ENCODE assay signal across 22 mouse cellular contexts in the genomic region with DNA sequence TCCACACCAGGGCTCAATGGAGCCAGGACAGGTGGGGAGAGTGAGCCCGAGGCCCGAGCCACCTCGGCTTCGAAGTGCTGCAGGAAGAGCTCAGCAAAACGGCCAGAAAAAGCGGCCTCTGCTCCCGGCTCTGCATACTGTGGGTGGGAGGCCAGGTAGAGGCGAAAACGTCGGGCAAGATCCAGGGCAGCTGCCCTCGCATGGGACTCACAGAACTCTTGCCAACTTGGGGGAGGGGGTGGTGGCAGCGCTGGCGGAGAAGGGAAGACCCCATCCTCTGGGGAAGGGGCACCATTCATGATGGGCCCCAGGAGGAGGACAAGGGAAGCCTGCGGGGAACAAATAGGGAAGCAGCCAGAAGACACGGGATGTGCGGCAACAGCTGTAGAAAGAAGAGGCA. TPM values are rescaled to one million over a fixed set of nuclear protein-coding genes. Genes with fewer than 3 reads are reported as not detected.
DNase-seq lines count a peak whose midpoint lies in the region; ATAC-seq and TF ChIP-seq lines count a peak whose summit lies in the region.
"Had no signal": no experiment of that assay in that cellular context is flagged by ENCODE, and none has a peak within 500 bp of the region (broad histone marks: within the 10 kb centered on the region; RNA-seq: fewer than 3 reads in every experiment).

No protein-coding gene starts in this region.

- H3K9me3 ChIP-seq in forebrain, embryonic 10.5 days, result no peaks in the 10 kb centered on the region
- no peaks in the 10 kb centered on the region for H3K9me3 ChIP-seq in forebrain, embryonic 11.5 days (ENCODE audit: control insufficient read depth, low read length)
- H3K9me3 ChIP-seq in hindbrain, embryonic 13.5 days, result no peaks in the 10 kb centered on the region
- no peaks in the 10 kb centered on the region for H3K9me3 ChIP-seq in hindbrain, embryonic 16.5 days (ENCODE audit: control insufficient read depth, low read length)
- H3K9me3 ChIP-seq in liver, postnatal 0 days (ENCODE audit: low read length), result no peaks in the 10 kb centered on the region
- H3K9me3 ChIP-seq: embryonic facial prominence, embryonic 15.5 days; neural tube, embryonic 12.5 days had no signal

- H3K9ac ChIP-seq in forebrain, embryonic 11.5 days (ENCODE audit: low read length), result no peak overlapping the region
- peak overlapping the region; percentile 25; the same call in 1 of the 2 replicates for H3K9ac ChIP-seq in hindbrain, embryonic 13.5 days
- no peak overlapping the region for H3K9ac ChIP-seq in hindbrain, embryonic 16.5 days (ENCODE audit: low read depth, low read length)
- H3K9ac ChIP-seq in liver, postnatal 0 days (replicated peaks), result no peak overlapping the region; the same call in 1 of the 2 replicates
- H3K9ac ChIP-seq: embryonic facial prominence, embryonic 15.5 days; lung, embryonic 14.5 days; neural tube, embryonic 12.5 days had no signal

- TF ChIP-seq POLR2A in bone marrow, adult 2 months (IDR thresholded peaks at IDR 0.05; ENCODE audit: borderline replicate concordance, control insufficient read depth, low read depth, low read length), result no peak

- DNase-seq in forebrain, embryonic 10.5 days (ENCODE audit: extremely low spot score, low spot score), result no peak
- no peak for DNase-seq in forebrain, embryonic 11.5 days (ENCODE audit: low spot score)
- no peak for DNase-seq in liver, postnatal 0 days
- no peak for DNase-seq in T-cell, adult 2 months (ENCODE audit: low spot score)
- no peak for DNase-seq in frontal cortex, postnatal 14 days (ENCODE audit: low spot score in 2 of 2)
- DNase-seq: cerebellum, adult 18-20 months; gastrocnemius, postnatal 36 days; kidney, adult 8-10 months; kidney, postnatal 36 days; layer of hippocampus, postnatal 36 days; left cerebral cortex, postnatal 4 days; lung, embryonic 14.5 days; right cerebral cortex, postnatal 4 days had no signal

- no peak overlapping the region for H3K27ac ChIP-seq in forebrain, embryonic 10.5 days
- no peak overlapping the region for H3K27ac ChIP-seq in forebrain, embryonic 11.5 days (ENCODE audit: low read depth, low read length)
- H3K27ac ChIP-seq in hindbrain, embryonic 13.5 days, result no peak overlapping the region
- H3K27ac ChIP-seq in hindbrain, embryonic 16.5 days (ENCODE audit: low read depth, low read length), result no peak overlapping the region
- peak overlapping the region; percentile 85 for H3K27ac ChIP-seq in bone marrow, adult 2 months (ENCODE audit: control insufficient read depth, insufficient read depth, low read depth, low read length, poor library complexity)
- peak overlapping the region; percentile 98 for H3K27ac ChIP-seq in liver, postnatal 0 days (ENCODE audit: low read depth)
- H3K27ac ChIP-seq: embryonic facial prominence, embryonic 15.5 days; hindbrain, postnatal 0 days; neural tube, embryonic 12.5 days had no signal

- H3K4me1 ChIP-seq in forebrain, embryonic 10.5 days, result peaks cover 27% of the 10 kb centered on the region
- peaks cover 6% of the 10 kb centered on the region; the same call in 1 of the 2 replicates for H3K4me1 ChIP-seq in forebrain, embryonic 11.5 days (replicated peaks; ENCODE audit: control insufficient read depth, insufficient read depth, low read length)
- H3K4me1 ChIP-seq in hindbrain, embryonic 13.5 days (replicated peaks), result peaks cover 33% of the 10 kb centered on the region
- H3K4me1 ChIP-seq in hindbrain, embryonic 16.5 days (ENCODE audit: control insufficient read depth, insufficient read depth, low read depth, low read length), result peaks cover 16% of the 10 kb centered on the region
- H3K4me1 ChIP-seq in bone marrow, adult 2 months (ENCODE audit: control insufficient read depth, insufficient read depth, low read length), result peaks cover 9% of the 10 kb centered on the region
- H3K4me1 ChIP-seq in liver, postnatal 0 days (ENCODE audit: insufficient read depth), result peaks cover 37% of the 10 kb centered on the region

- H3K27me3 ChIP-seq in forebrain, embryonic 10.5 days (ENCODE audit: poor library complexity, severe bottlenecking), result no peaks in the 10 kb centered on the region
- no peaks in the 10 kb centered on the region for H3K27me3 ChIP-seq in forebrain, embryonic 11.5 days (ENCODE audit: control insufficient read depth, insufficient read depth, low read length)
- H3K27me3 ChIP-seq in hindbrain, embryonic 13.5 days, result no peaks in the 10 kb centered on the region
- no peaks in the 10 kb centered on the region for H3K27me3 ChIP-seq in hindbrain, embryonic 16.5 days (replicated peaks; ENCODE audit: control insufficient read depth, insufficient read depth, low read length)
- no peaks in the 10 kb centered on the region for H3K27me3 ChIP-seq in liver, postnatal 0 days (ENCODE audit: insufficient read depth, low read length)
- H3K27me3 ChIP-seq: embryonic facial prominence, embryonic 15.5 days; neural tube, embryonic 12.5 days; Patski had no signal

- ATAC-seq in forebrain, embryonic 11.5 days (replicated peaks; ENCODE audit: low FRiP score), result no peak
- no peak for ATAC-seq in hindbrain, embryonic 13.5 days (ENCODE audit: low FRiP score)
- no peak for ATAC-seq in hindbrain, embryonic 16.5 days
- no peak for ATAC-seq in liver, postnatal 0 days
- ATAC-seq: forebrain, embryonic 16.5 days; hindbrain, postnatal 0 days; Patski had no signal

- 94% methylated on average over 16 of the region's 16 CpGs for WGBS in forebrain, embryonic 10.5 days
- WGBS in forebrain, embryonic 11.5 days, result 95% methylated on average over 16 of the region's 16 CpGs
- 95% methylated on average over 16 of the region's 16 CpGs for WGBS in hindbrain, embryonic 13.5 days
- WGBS in hindbrain, embryonic 16.5 days, result 90% methylated on average over 16 of the region's 16 CpGs
- WGBS in bone marrow, adult 2 months, result 12% methylated on average over 16 of the region's 16 CpGs
- 47% methylated on average over 16 of the region's 16 CpGs for WGBS in liver, postnatal 0 days (ENCODE audit: insufficient replicate concordance)

- TF ChIP-seq CTCF in bone marrow, adult 2 months (IDR thresholded peaks at IDR 0.05; ENCODE audit: control insufficient read depth, insufficient read depth, low read length), result no peak
- no peak for TF ChIP-seq CTCF in liver, postnatal 0 days (IDR thresholded peaks at IDR 0.05; ENCODE audit: low read depth)

- H3K36me3 ChIP-seq in forebrain, embryonic 10.5 days (replicated peaks), result peaks cover 58% of the 10 kb centered on the region
- peaks cover 15% of the 10 kb centered on the region; the same call in 1 of the 2 replicates for H3K36me3 ChIP-seq in forebrain, embryonic 11.5 days (ENCODE audit: control insufficient read depth, insufficient read depth, low read length)
- peaks cover 53% of the 10 kb centered on the region for H3K36me3 ChIP-seq in hindbrain, embryonic 13.5 days
- peaks cover 35% of the 10 kb centered on the region for H3K36me3 ChIP-seq in hindbrain, embryonic 16.5 days (ENCODE audit: control insufficient read depth, insufficient read depth, low read length)
- peaks cover 33% of the 10 kb centered on the region for H3K36me3 ChIP-seq in liver, postnatal 0 days (replicated peaks; ENCODE audit: insufficient read depth, low read length)

- no peak overlapping the region for H3K4me2 ChIP-seq in forebrain, embryonic 11.5 days (ENCODE audit: low read depth, low read length, severe bottlenecking)
- H3K4me2 ChIP-seq in hindbrain, embryonic 13.5 days, result no peak overlapping the region
- no peak overlapping the region for H3K4me2 ChIP-seq in hindbrain, embryonic 16.5 days (ENCODE audit: low read length)
- H3K4me2 ChIP-seq in liver, postnatal 0 days (ENCODE audit: low read depth, low read length), result peak overlapping the region; percentile 98

- no peak for TF ChIP-seq EP300 in liver, postnatal 0 days (IDR thresholded peaks at IDR 0.05; ENCODE audit: low read depth)

- peak overlapping the region; percentile 18; the same call in 1 of the 2 replicates for H3K4me3 ChIP-seq in forebrain, embryonic 10.5 days
- no peak overlapping the region for H3K4me3 ChIP-seq in forebrain, embryonic 11.5 days (ENCODE audit: low read depth, low read length)
- H3K4me3 ChIP-seq in hindbrain, embryonic 13.5 days, result no peak overlapping the region
- no peak overlapping the region for H3K4me3 ChIP-seq in hindbrain, embryonic 16.5 days (ENCODE audit: low read length)
- H3K4me3 ChIP-seq in bone marrow, adult 2 months (replicated peaks; ENCODE audit: control insufficient read depth, low read depth, low read length), result no peak overlapping the region
- peak overlapping the region; percentile 90 for H3K4me3 ChIP-seq in liver, postnatal 0 days (ENCODE audit: low read depth, low read length)
- H3K4me3 ChIP-seq: embryonic facial prominence, embryonic 15.5 days; neural tube, embryonic 12.5 days had no signal

RNA-seq across cellular contexts. Expression of gene Sh2b1, which starts 2.5 kb away (rescaled TPM):
- 49.2 and 50.8 TPM in 2 replicates for polyA plus RNA-seq in forebrain, embryonic 10.5 days (2016; fragmentation: Nextera tagmentation; extraction: Ambion mirVana)
- polyA plus RNA-seq in forebrain, embryonic 11.5 days (2014; fragmentation: Nextera tagmentation; extraction: Ambion mirVana), result 53.5 and 55.6 TPM in 2 replicates
- 63.7 and 64.5 TPM in 2 replicates for polyA plus RNA-seq in hindbrain, embryonic 13.5 days (2015; fragmentation: Nextera tagmentation; extraction: Ambion mirVana)
- 70.7 and 76.5 TPM in 2 replicates for polyA plus RNA-seq in hindbrain, embryonic 16.5 days (2015; fragmentation: Nextera tagmentation; extraction: Ambion mirVana)
- 34.4 and 95.0 TPM in 2 replicates for polyA plus RNA-seq in bone marrow, adult 2 months (2011; ENCODE audit: insufficient read depth, insufficient read length, low replicate concordance, missing spikeins)
- 13.5 and 13.7 TPM in 2 replicates for polyA plus RNA-seq in liver, postnatal 0 days (2015; fragmentation: Nextera tagmentation; extraction: Ambion mirVana)

RNA-seq across cellular contexts. Expression of gene Atp2a1, which starts 9.8 kb away (rescaled TPM):
- 0.33 TPM in 2 replicates for polyA plus RNA-seq in forebrain, embryonic 10.5 days (2016; fragmentation: Nextera tagmentation; extraction: Ambion mirVana)
- polyA plus RNA-seq in forebrain, embryonic 11.5 days (2014; fragmentation: Nextera tagmentation; extraction: Ambion mirVana), result not detected in 2 replicates
- polyA plus RNA-seq in hindbrain, embryonic 13.5 days (2015; fragmentation: Nextera tagmentation; extraction: Ambion mirVana), result 1.5 and 4.1 TPM in 2 replicates
- polyA plus RNA-seq in hindbrain, embryonic 16.5 days (2015; fragmentation: Nextera tagmentation; extraction: Ambion mirVana), result 0.56 and 14.3 TPM in 2 replicates
- 12.0 and 13.4 TPM in 2 replicates for polyA plus RNA-seq in bone marrow, adult 2 months (2011; ENCODE audit: insufficient read depth, insufficient read length, low replicate concordance, missing spikeins)
- 2.2 and 34.1 TPM in 2 replicates for polyA plus RNA-seq in liver, postnatal 0 days (2015; fragmentation: Nextera tagmentation; extraction: Ambion mirVana)
- polyA plus RNA-seq: lung, embryonic 14.5 days; stomach, embryonic 14.5 days had no signal

RNA-seq across cellular contexts. Expression of gene Tufm, which starts 14.4 kb away (rescaled TPM):
- 180 and 183 TPM in 2 replicates for polyA plus RNA-seq in forebrain, embryonic 10.5 days (2016; fragmentation: Nextera tagmentation; extraction: Ambion mirVana)
- 138 and 160 TPM in 2 replicates for polyA plus RNA-seq in forebrain, embryonic 11.5 days (2014; fragmentation: Nextera tagmentation; extraction: Ambion mirVana)
- 118 and 120 TPM in 2 replicates for polyA plus RNA-seq in hindbrain, embryonic 13.5 days (2015; fragmentation: Nextera tagmentation; extraction: Ambion mirVana)
- polyA plus RNA-seq in hindbrain, embryonic 16.5 days (2015; fragmentation: Nextera tagmentation; extraction: Ambion mirVana), result 136 and 137 TPM in 2 replicates
- 16.7 and 36.3 TPM in 2 replicates for polyA plus RNA-seq in bone marrow, adult 2 months (2011; ENCODE audit: insufficient read depth, insufficient read length, low replicate concordance, missing spikeins)
- 57.6 and 57.7 TPM in 2 replicates for polyA plus RNA-seq in liver, postnatal 0 days (2015; fragmentation: Nextera tagmentation; extraction: Ambion mirVana)

RNA-seq across cellular contexts. Expression of gene Atxn2l, which starts 30.5 kb away (rescaled TPM):
- polyA plus RNA-seq in forebrain, embryonic 10.5 days (2016; fragmentation: Nextera tagmentation; extraction: Ambion mirVana), result 49.0 and 55.3 TPM in 2 replicates
- polyA plus RNA-seq in forebrain, embryonic 11.5 days (2014; fragmentation: Nextera tagmentation; extraction: Ambion mirVana), result 81.4 and 81.8 TPM in 2 replicates
- polyA plus RNA-seq in hindbrain, embryonic 13.5 days (2015; fragmentation: Nextera tagmentation; extraction: Ambion mirVana), result 61.6 and 65.4 TPM in 2 replicates
- polyA plus RNA-seq in hindbrain, embryonic 16.5 days (2015; fragmentation: Nextera tagmentation; extraction: Ambion mirVana), result 48.1 and 59.7 TPM in 2 replicates
- polyA plus RNA-seq in bone marrow, adult 2 months (2011; ENCODE audit: insufficient read depth, insufficient read length, low replicate concordance, missing spikeins), result 78.5 and 156 TPM in 2 replicates
- polyA plus RNA-seq in liver, postnatal 0 days (2015; fragmentation: Nextera tagmentation; extraction: Ambion mirVana), result 12.0 and 13.6 TPM in 2 replicates

RNA-seq across cellular contexts. Expression of gene Rabep2, which starts 44.2 kb away (rescaled TPM):
- polyA plus RNA-seq in forebrain, embryonic 10.5 days (2016; fragmentation: Nextera tagmentation; extraction: Ambion mirVana), result 24.8 and 25.5 TPM in 2 replicates
- polyA plus RNA-seq in forebrain, embryonic 11.5 days (2014; fragmentation: Nextera tagmentation; extraction: Ambion mirVana), result 23.4 and 24.8 TPM in 2 replicates
- polyA plus RNA-seq in hindbrain, embryonic 13.5 days (2015; fragmentation: Nextera tagmentation; extraction: Ambion mirVana), result 24.3 and 26.8 TPM in 2 replicates
- polyA plus RNA-seq in hindbrain, embryonic 16.5 days (2015; fragmentation: Nextera tagmentation; extraction: Ambion mirVana), result 23.1 and 26.0 TPM in 2 replicates
- polyA plus RNA-seq in bone marrow, adult 2 months (2011; ENCODE audit: insufficient read depth, insufficient read length, low replicate concordance, missing spikeins), result 10.7 and 28.6 TPM in 2 replicates
- polyA plus RNA-seq in liver, postnatal 0 days (2015; fragmentation: Nextera tagmentation; extraction: Ambion mirVana), result 7.1 and 7.2 TPM in 2 replicates

Comparison
In these comparisons a context has a peak if more than half of its experiments do, and no peak if none do; other contexts are left out.
1. H3K4me3 ChIP-seq: peak in forebrain, embryonic 10.5 days (single experiment) and liver, postnatal 0 days (single experiment); none in forebrain, embryonic 11.5 days (single experiment), hindbrain, embryonic 13.5 days (single experiment), hindbrain, embryonic 16.5 days (single experiment) and bone marrow, adult 2 months (single experiment).
2. H3K27ac ChIP-seq: peak in bone marrow, adult 2 months (single experiment) and liver, postnatal 0 days (single experiment); none in forebrain, embryonic 10.5 days (single experiment), forebrain, embryonic 11.5 days (single experiment), hindbrain, embryonic 13.5 days (single experiment) and hindbrain, embryonic 16.5 days (single experiment).